Mouse (Mus musculus) kidney, adult 18-20 months (tissue): ENCODE results near the gene Tigar.

ENCODE experiments used
- DNase-seq: peaks from one replicate; pipeline ENCODE4 v3.0.0; 2021

Tigar gene

GRCm38 (mm10) chr6:127109402-127109930 is at the start of gene Tigar:
TSS of gene Tigar (minus strand) at chr6:127109557.
- DNase-seq, result peak; percentile 94

GRCm38 (mm10) chr6:127157321-127157720 is 48.0 kb upstream of the Tigar start:
- DNase-seq, result no peak

GRCm38 (mm10) chr6:127155468-127155867 is 46.1 kb upstream of the Tigar start:
- DNase-seq, result peak; percentile 20

GRCm38 (mm10) chr6:127154708-127155268 is 45.4 kb upstream of the Tigar start:
- peak; percentile 54 for DNase-seq

GRCm38 (mm10) chr6:127153972-127154707 is 44.8 kb upstream of the Tigar start:
- no peak for DNase-seq

- DNase-seq, result peak; percentile 15
Measured at GRCm38 (mm10) chr6:127153296-127153800, 44.0 kb upstream of the Tigar start.

- peak; percentile 53 for DNase-seq
Measured at GRCm38 (mm10) chr6:127152106-127152951, 43.0 kb upstream of the Tigar start, which contains the start of gene Ccnd2. TSS of gene Ccnd2 (minus strand) at chr6:127152193.

GRCm38 (mm10) chr6:127151565-127152105 is 42.3 kb upstream of the Tigar start:
- DNase-seq, result peak; percentile 27

- DNase-seq, result peak; percentile 50
Measured at GRCm38 (mm10) chr6:127150663-127151564, 41.6 kb upstream of the Tigar start.

GRCm38 (mm10) chr6:127149944-127150662 is 40.7 kb upstream of the Tigar start:
- DNase-seq, result peak; percentile 18

GRCm38 (mm10) chr6:127149303-127149943 is 40.1 kb upstream of the Tigar start:
- peak; percentile 36 for DNase-seq

GRCm38 (mm10) chr6:127148526-127149302 is 39.4 kb upstream of the Tigar start:
- DNase-seq, result no peak

GRCm38 (mm10) chr6:127147665-127148064 is 38.3 kb upstream of the Tigar start:
- DNase-seq, result peak; percentile 84

GRCm38 (mm10) chr6:127146322-127146947 is 37.1 kb upstream of the Tigar start:
- no peak for DNase-seq

- no peak for DNase-seq
Measured at GRCm38 (mm10) chr6:127145464-127146190, 36.3 kb upstream of the Tigar start.

GRCm38 (mm10) chr6:127143576-127144288 is 34.4 kb upstream of the Tigar start:
- DNase-seq, result no peak

GRCm38 (mm10) chr6:127143124-127143520 is 33.8 kb upstream of the Tigar start:
- no peak for DNase-seq
